Mouse (Mus musculus): ENCODE data around the gene Klhl25. TPM values are rescaled to one million over a fixed set of nuclear protein-coding genes. Genes with fewer than 3 reads are reported as not detected.
"Not testable (repeated sequence)": the region's sequence is repeated elsewhere in the genome, so short reads cannot be mapped to it uniquely, and the experiment has no call there.

The Klhl25 gene
- total and polyA plus RNA-seq, 2 experiments, result 12.0 to 20.0 TPM

GRCm38 (mm10) chr7:75917662-75918061 is 69.6 kb downstream of the Klhl25 start:
- H3K79me2 ChIP-seq (ENCODE audit: control insufficient read depth, insufficient read depth, low read length), result no peaks in the 10 kb centered on the region
- H3K36me3 ChIP-seq (ENCODE audit: control insufficient read depth, insufficient read depth, low read length), result no peaks in the 10 kb centered on the region
- 79% methylated on average over 4 of the region's 4 CpGs for WGBS
- TF ChIP-seq POLR2A (IDR thresholded peaks at IDR 0.05; ENCODE audit: extremely low read depth, insufficient read depth, low read length), result no peak
- no peak for TF ChIP-seq CTCF (IDR thresholded peaks at IDR 0.05; ENCODE audit: low read depth, low read length)
- no peak overlapping the region for H3K27ac ChIP-seq (replicated peaks; ENCODE audit: insufficient read depth, low read depth, low read length)
- no peaks in the 10 kb centered on the region for H3K27me3 ChIP-seq (ENCODE audit: control insufficient read depth, insufficient read depth, low read length)
- no peak overlapping the region for H3K4me3 ChIP-seq (ENCODE audit: insufficient read depth, low read depth, low read length)
- DNase-seq (ENCODE audit: extremely low read depth, low read depth, low spot score), result no peak
- no peak overlapping the region for H3K9ac ChIP-seq (ENCODE audit: low read depth, low read length)
- H3K4me1 ChIP-seq (ENCODE audit: control insufficient read depth, insufficient read depth, low read length), result no peaks in the 10 kb centered on the region

GRCm38 (mm10) chr7:75919745-75920144 is 71.6 kb downstream of the Klhl25 start:
- H3K79me2 ChIP-seq (ENCODE audit: control insufficient read depth, insufficient read depth, low read length); H3K27ac ChIP-seq (replicated peaks; ENCODE audit: insufficient read depth, low read depth, low read length); H3K36me3 ChIP-seq (ENCODE audit: control insufficient read depth, insufficient read depth, low read length); H3K4me3 ChIP-seq (ENCODE audit: insufficient read depth, low read depth, low read length); H3K27me3 ChIP-seq (ENCODE audit: control insufficient read depth, insufficient read depth, low read length); DNase-seq (ENCODE audit: extremely low read depth, low read depth, low spot score); H3K9ac ChIP-seq (ENCODE audit: low read depth, low read length); H3K4me1 ChIP-seq (ENCODE audit: control insufficient read depth, insufficient read depth, low read length): not testable (repeated sequence)
- 52% methylated on average over 3 of the region's 3 CpGs for WGBS
